Mouse (Mus musculus): ENCODE data around the gene Erbb2. TPM values are rescaled to one million over a fixed set of nuclear protein-coding genes. Genes with fewer than 3 reads are reported as not detected.
A peak's percentile ranks its signal among the peaks of the same experiment; 100 is the strongest.
"Not testable (repeated sequence)": the region's sequence is repeated elsewhere in the genome, so short reads cannot be mapped to it uniquely, and the experiment has no call there.

Gene Erbb2
- total RNA-seq (2014; fragmentation: Nextera tagmentation), result not detected in 2 replicates
- total RNA-seq (2017), result not detected in 2 replicates

DNA sequence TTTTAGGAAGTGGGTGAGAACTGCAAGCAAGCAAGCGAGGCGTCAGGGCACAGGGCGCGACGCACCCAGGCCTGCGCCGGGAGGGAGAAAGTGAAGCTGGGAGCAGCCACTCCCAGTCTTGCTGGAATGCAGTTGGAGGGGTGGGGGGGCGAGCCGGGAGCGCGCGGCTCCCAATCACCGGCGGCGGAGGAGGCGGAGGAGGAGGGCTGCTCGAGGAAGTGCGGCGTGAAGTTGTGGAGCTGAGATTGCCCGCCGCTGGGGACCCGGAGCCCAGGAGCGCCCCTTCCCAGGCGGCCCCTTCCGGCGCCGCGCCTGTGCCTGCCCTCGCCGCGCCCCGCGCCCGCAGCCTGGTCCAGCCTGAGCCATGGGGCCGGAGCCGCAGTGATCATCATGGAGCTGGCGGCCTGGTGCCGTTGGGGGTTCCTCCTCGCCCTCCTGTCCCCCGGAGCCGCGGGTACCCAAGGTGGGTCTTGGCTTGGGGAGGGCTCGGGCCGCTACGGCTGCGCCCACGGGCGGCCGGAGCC lies at the start of gene Erbb2:
Gene Erbb2, plus strand, starts transcription at position 198 of the 524 bp plus-strand sequence.
- peak; percentile 21 for ATAC-seq (replicated peaks; ENCODE audit: poor library complexity, severe bottlenecking)

- ATAC-seq (replicated peaks; ENCODE audit: poor library complexity, severe bottlenecking), result no peak
These were observed 48.5 kb upstream of the Erbb2 start for GRCm38 (mm10) chr11:98363817-98364216.

DNA sequence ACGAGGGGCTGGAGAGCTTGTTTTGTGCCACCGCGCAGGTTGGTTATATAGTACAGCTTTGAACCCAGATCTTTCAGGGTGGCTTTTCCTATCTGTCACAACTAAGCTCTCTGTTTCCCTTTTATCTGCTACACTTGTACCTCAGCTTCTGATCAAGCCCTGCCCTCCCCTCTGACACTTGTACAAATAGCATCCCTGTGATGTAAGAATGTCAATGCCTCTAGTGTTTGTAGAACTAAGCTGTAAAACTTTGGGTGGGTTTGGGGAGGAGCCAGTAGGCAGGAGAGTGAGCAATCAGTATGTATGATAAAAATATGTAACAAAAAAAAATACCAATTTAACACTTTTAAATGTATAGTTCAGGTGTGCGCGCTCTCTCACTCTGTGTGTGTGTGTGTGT lies 47.9 kb upstream of the Erbb2 start:
- no peak for ATAC-seq (replicated peaks; ENCODE audit: poor library complexity, severe bottlenecking)

DNA sequence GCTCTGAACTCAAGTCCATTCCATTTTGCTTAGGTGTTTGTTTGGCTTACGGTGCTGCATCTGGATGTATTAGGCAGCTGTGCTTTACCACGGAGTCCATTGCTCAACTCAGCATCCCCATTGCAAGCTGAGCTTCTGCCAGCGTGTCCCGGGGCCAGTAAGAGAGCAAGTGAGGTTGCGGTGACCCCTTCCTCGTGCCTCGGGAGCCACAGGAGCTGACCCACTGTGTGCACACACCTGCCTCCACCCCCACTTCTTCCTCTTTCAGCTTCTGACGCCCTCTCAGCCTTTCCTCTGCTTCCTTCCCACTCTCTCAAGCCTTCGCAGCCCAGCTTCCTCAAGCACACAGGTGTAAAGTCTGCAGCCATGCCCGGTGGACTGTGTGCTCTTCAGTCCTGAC lies 46.0 kb upstream of the Erbb2 start:
- peak; percentile 75 for ATAC-seq (replicated peaks; ENCODE audit: poor library complexity, severe bottlenecking)

DNA sequence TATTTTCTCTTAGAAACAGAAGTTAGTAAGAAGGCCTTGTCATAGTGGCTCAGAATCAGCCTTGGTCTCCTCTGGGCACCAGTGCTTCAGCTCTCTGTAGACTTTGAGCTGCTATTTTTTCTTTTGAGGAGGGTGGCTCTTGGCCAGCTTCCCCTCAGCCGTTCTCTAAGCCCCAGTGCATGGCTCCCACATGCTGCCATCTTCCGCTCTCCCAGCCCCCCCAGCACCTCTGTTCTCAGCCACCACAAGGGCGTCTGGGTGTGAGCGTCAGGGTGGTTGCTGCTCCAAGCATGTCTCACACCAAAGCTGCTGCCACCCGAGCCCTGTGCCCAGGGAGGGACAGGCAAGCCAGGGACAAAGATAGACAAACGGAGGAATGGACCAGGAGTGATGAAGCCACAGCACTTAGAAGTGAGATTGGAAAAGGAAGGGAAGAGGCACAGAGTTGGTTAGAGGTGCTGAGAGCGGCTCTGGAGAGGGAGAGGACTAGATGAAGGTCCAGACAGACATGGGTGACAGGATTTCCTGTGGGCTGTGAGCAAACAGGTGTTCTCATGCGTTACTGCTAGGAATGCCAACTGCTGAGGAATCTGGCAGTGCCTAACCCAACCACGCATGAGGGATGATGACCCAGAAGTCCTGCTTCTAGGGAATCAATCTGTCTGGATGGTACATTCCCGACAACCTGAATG lies 45.0 kb upstream of the Erbb2 start:
- no peak for ATAC-seq (replicated peaks; ENCODE audit: poor library complexity, severe bottlenecking)

DNA sequence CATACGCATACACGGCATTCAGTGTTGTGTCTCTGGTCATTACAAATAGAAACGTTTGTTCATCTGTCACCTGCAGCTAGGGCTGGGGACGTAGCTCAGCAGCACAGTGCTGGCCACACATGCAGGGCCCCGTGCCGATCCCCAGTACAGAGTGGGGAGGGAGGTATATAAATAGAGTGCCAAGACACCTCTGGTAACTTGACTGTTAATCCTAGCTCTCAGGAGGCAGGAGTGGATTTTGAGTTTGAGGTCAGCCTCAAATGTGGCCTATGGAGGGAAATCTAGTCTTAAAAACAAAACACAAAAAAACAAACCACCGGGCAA lies 44.4 kb upstream of the Erbb2 start:
- no peak for ATAC-seq (replicated peaks; ENCODE audit: poor library complexity, severe bottlenecking)

DNA sequence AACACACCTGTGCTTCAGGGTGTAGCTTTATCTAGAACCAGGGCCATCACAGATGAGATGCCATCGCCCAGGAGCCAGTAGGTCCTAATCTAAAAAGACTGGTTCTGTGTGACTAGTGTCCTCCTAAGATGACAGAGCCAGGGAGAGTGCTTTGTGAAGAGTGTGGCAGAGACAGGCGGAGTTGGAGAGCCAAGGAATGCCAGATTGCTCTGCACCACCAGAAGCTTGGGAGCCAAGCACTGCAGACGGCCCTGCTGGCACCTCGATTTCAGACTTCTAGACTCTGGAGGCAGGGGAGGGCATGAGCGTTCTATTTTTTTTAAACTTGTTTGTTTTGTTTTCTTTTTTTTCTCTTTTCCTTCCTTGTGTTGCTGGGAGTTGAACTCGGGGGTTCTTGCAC lies 42.9 kb upstream of the Erbb2 start:
- no peak for ATAC-seq (replicated peaks; ENCODE audit: poor library complexity, severe bottlenecking)

- no peak for ATAC-seq (replicated peaks; ENCODE audit: poor library complexity, severe bottlenecking)
These were observed 41.7 kb upstream of the Erbb2 start for GRCm38 (mm10) chr11:98370588-98370987.

DNA sequence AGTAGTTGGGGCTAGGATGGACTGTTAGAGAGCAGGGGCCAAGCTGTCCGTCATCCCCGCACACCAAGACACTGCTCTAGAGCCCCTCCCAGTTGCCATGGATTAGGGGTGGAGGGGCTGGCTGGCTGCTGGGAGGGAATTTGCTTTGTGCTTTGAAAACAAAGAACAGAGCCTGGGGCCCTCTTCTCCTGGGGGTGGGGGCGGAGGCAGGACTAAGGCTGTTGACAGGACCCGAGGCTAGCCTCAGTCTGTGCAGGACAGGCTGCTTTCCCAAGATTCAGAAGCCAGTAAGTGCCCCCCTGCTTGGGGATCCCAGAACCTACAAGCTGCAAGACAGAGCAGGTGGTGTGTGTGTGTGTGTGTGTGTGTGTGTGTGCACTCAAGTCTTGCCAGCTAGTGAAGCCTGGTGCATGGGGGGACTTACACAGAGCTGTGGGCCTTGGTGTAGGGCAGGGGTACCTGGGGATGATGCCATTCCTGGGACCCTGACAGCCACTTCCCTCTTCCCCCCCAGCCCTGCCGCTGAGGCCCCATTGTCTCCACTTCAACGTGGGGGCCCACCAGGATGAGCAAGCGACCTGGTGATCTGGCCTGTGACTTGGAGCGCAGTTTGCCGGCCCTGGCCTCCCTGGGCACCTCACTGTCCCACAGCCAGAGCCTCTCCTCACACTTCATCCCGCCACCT lies 40.6 kb upstream of the Erbb2 start:
- ATAC-seq (replicated peaks; ENCODE audit: poor library complexity, severe bottlenecking), result no peak

DNA sequence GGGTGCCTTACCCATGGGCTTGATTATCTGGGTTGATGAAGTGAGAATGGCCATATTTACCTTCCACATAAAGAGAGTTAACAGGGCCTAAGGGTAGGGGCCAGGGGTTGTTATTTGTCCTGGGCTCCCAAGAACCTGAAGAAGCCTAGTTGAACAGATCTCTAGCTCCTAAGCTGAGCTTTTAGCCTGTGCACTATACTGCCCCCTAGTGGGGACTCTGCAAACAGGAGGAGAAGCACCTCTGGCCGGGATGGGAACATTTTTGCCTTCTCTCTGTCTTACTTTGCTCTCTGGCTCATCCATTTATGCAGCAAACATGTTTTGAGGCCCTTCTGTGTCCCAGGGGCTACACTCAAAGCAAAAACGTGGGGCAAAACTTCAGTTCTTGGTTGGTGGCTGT lies 39.9 kb upstream of the Erbb2 start:
- peak; percentile 48 for ATAC-seq (replicated peaks; ENCODE audit: poor library complexity, severe bottlenecking)

DNA sequence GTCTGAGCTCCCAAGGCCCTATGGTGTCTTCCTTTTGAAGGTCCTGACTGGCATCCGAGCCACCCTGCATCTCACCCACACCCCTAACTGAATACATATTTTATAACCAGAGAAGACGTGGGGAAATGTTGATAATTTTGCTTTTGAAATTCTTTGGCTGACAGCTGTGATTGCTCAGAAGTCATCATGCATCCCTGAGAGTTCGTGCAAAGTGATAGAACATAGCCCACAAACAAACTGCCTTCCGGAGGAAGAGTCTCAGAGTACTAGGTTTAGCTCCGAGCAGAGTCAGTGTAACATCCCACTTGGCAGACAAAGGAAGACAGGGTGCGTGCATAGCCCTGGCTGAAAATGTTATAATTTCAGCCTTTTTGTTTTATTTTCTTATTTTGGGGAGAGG lies 39.0 kb upstream of the Erbb2 start:
- ATAC-seq (replicated peaks; ENCODE audit: poor library complexity, severe bottlenecking), result no peak

- no peak for ATAC-seq (replicated peaks; ENCODE audit: poor library complexity, severe bottlenecking)
These were observed 38.0 kb upstream of the Erbb2 start for GRCm38 (mm10) chr11:98374266-98374665.

GRCm38 (mm10) chr11:98376756-98377155 lies 35.5 kb upstream of the Erbb2 start:
- no peak for ATAC-seq (replicated peaks; ENCODE audit: poor library complexity, severe bottlenecking)

GRCm38 (mm10) chr11:98377787-98378186 lies 34.5 kb upstream of the Erbb2 start:
- no peak for ATAC-seq (replicated peaks; ENCODE audit: poor library complexity, severe bottlenecking)

DNA sequence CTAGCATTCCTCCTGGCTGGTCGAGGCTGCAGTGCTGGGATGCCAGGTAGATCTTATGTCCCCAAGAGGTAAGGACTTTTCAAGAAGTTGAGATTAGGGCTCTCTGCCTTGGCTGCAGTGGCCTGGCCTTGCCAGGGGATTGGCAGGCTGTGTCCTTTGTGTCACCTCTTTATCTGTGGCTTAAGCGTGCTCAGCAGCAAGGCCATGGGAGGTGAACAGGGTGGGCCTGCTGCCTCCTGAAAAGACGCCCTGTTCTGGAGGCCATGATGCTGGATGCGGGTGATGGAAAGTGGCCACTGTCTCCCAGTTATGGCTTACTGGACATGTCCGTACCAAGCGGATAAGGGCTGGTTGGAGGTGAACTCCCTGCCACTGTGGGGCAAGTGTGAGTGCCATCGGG lies 32.9 kb upstream of the Erbb2 start:
- no peak for ATAC-seq (replicated peaks; ENCODE audit: poor library complexity, severe bottlenecking)

- no peak for ATAC-seq (replicated peaks; ENCODE audit: poor library complexity, severe bottlenecking)
These were observed 32.2 kb upstream of the Erbb2 start for GRCm38 (mm10) chr11:98380106-98380505.

- no peak for ATAC-seq (replicated peaks; ENCODE audit: poor library complexity, severe bottlenecking)
These were observed 30.6 kb upstream of the Erbb2 start for GRCm38 (mm10) chr11:98381651-98382050.

DNA sequence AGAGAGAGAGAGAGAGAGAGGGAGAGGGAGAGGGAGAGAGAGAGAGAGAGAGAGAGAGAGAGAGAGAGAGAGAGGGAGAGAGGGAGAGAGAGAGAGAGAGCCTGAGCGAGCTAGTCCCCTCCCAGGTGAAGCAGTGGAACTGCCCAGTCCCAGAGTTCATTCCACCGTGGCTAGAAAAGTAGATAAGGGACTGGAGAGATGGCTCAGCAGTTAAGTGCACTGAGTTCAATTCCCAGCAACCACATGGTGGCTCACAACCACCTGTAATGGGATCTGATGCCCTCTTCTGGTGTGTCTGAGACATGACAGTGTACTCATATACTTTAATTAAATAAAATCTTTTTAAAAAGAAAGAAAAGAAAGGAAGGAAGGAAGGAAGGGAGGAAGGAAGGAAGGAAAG lies 29.9 kb upstream of the Erbb2 start:
- not testable (repeated sequence) for ATAC-seq (replicated peaks; ENCODE audit: poor library complexity, severe bottlenecking)

DNA sequence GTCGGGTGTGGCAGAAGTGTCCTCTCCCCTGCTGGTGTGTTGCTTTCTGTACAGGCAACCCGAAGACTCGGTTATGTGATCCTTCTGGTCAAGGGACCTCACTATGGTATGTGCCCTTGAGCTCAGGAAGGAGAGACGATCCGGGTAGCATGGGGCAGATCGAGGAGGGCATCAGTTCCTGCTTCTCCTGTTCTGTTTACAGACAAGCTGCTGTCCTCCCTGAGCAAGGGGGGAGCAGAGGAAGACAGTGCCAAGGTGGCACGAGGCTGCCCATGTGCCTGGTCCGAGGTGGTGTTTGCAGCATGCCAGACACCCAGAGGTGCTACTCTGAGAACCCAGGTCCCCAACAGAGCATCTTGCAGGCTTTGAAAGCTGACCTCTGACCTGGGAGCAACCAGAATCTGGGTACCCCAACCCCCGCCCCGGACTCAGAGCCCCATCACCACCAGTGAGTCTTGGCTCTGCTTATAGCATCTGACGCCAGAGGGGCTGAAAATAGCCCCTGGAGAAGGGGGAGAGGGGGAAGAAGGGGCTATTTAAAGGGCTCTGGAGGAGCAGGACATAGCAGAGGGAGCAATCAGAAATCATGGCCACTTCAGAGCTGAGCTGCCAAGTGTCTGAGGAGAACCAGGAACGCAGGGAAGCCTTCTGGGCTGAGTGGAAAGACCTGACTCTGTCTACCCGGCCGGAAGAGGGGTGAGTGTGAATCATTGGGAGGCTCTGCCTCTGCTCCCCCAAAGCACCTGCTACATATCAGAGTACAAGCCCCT lies 28.8 kb upstream of the Erbb2 start, which contains the start of gene Tcap:
Gene Tcap, plus strand, starts transcription at position 551 of the 770 bp plus-strand sequence.
- ATAC-seq (replicated peaks; ENCODE audit: poor library complexity, severe bottlenecking), result no peak

DNA sequence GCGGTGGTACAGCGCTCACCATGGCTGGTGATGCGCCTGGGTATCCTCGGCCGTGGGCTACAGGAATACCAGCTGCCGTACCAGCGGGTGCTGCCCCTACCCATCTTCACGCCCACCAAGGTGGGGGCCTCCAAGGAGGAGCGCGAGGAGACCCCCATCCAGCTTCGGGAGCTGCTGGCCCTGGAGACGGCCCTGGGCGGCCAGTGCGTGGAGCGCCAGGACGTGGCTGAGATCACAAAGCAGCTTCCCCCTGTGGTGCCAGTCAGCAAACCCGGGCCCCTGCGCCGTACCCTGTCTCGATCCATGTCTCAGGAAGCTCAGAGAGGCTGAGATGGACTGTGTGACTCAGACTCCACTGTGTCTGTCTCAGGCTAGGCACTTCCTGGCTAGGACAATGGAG lies 28.1 kb upstream of the Erbb2 start:
- no peak for ATAC-seq (replicated peaks; ENCODE audit: poor library complexity, severe bottlenecking)
